Mouse (Mus musculus): ENCODE measurements around the gene Atp1a2. TPM values are rescaled to one million over a fixed set of nuclear protein-coding genes. Genes with fewer than 3 reads are reported as not detected.

Atp1a2 gene
- total RNA-seq, 1 experiment, result 0.31 TPM

DNA sequence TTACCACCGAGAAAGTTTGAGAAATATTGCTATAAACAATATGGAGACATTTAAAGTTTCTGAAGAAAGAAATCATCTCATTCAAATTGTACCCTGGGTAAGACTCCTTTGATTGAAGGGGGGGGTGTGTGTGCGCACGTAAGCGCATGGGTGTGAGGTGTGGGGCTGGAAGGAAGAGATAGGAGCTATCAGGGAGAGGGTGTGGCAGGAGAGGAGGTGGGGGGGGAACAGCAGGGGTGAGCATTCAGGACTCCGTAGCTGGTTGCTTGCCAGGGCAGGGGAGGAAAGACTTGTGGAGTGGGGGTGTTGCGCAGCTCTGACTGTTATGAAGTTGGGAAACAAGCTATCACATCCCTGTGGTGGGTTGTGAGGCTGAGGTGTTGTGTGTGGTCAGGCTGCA is 6.6 kb upstream of the Atp1a2 start:
- Histone ChIP-seq H3K9ac (ENCODE audit: insufficient read depth, low read depth, low read length, poor library complexity, severe bottlenecking) (no peak overlapping the region), H3K4me1 (ENCODE audit: control insufficient read depth in 2 of 2, insufficient read depth in 2 of 2, low read length in 2 of 2, poor library complexity in 1 of 2) (peaks cover 3 to 27% of the 10 kb centered on the region in 2 experiments; a peak in 2 of 4 replicates), H3K27ac (ENCODE audit: insufficient read depth, low read depth, low read length, poor library complexity, severe bottlenecking) (no peak overlapping the region), H3K9me3 (ENCODE audit: control insufficient read depth, insufficient read depth, low read depth, low read length) (no peaks in the 10 kb centered on the region), H3K36me3 (ENCODE audit: control insufficient read depth, insufficient read depth, low read length, poor library complexity, severe bottlenecking) (no peaks in the 10 kb centered on the region), H3K4me3 (ENCODE audit: insufficient read depth in 1 of 2, low read depth in 1 of 2, low read length in 2 of 2, poor library complexity in 1 of 2, severe bottlenecking in 1 of 2) (no peak overlapping the region)
- no peak for TF ChIP-seq CHD2 (IDR thresholded peaks at IDR 0.05; ENCODE audit: low read depth, low read length)
- TF ChIP-seq MAFK (IDR thresholded peaks at IDR 0.05; ENCODE audit: insufficient read depth, low read depth, low read length), result no peak
- no peak for TF ChIP-seq ZNF384 (IDR thresholded peaks at IDR 0.05; ENCODE audit: low read depth, low read length)
- no peak for TF ChIP-seq ZC3H11A (IDR thresholded peaks at IDR 0.05; ENCODE audit: borderline replicate concordance, low read depth, low read length)
- no peak for TF ChIP-seq HCFC1 (IDR thresholded peaks at IDR 0.05; ENCODE audit: borderline replicate concordance, insufficient read depth, low read length)
- DNase-seq (ENCODE audit: low read depth, low spot score), result no peak
- in situ Hi-C loops (cut with MboI; ENCODE audit: low sequenced_read_pairs in 2 of 2, unreplicated experiment in 2 of 2), result no loop called here

DNA sequence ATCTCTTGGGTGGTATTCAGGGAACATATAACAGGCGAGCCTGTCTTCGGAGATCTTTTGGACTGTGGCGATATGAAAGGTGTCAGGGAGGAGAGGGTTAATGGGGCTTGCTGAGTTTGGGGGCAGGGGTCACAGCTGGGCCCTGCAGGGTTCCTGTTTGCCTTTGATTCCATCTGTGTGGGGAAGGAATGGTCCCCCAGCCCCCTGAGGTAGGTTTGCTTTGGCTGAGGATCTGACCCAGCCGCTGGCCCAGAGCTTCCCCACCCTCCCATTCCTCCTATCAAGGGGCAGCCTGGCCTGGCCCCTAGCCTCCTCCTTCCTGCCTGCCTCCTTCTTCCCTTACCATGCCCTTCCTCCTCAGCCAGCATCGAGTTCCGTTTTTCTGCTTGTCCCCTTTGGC is 5.0 kb upstream of the Atp1a2 start:
- TF ChIP-seq MAFK (IDR thresholded peaks at IDR 0.05; ENCODE audit: insufficient read depth, low read depth, low read length), result no peak
- TF ChIP-seq ZC3H11A (IDR thresholded peaks at IDR 0.05; ENCODE audit: borderline replicate concordance, low read depth, low read length), result no peak
- TF ChIP-seq HCFC1 (IDR thresholded peaks at IDR 0.05; ENCODE audit: borderline replicate concordance, insufficient read depth, low read length), result no peak
- no peak for TF ChIP-seq CHD2 (IDR thresholded peaks at IDR 0.05; ENCODE audit: low read depth, low read length)
- TF ChIP-seq ZNF384 (IDR thresholded peaks at IDR 0.05; ENCODE audit: low read depth, low read length), result no peak
- no peaks in the 10 kb centered on the region for H3K36me3 ChIP-seq (ENCODE audit: control insufficient read depth, insufficient read depth, low read length, poor library complexity, severe bottlenecking)
- no peak overlapping the region for H3K9ac ChIP-seq (ENCODE audit: insufficient read depth, low read depth, low read length, poor library complexity, severe bottlenecking)
- H3K4me1 ChIP-seq (ENCODE audit: control insufficient read depth in 2 of 2, insufficient read depth in 2 of 2, low read length in 2 of 2, poor library complexity in 1 of 2), result peaks cover 5 to 27% of the 10 kb centered on the region in 2 experiments; a peak in 3 of 4 replicates
- H3K9me3 ChIP-seq (ENCODE audit: control insufficient read depth, insufficient read depth, low read depth, low read length), result no peaks in the 10 kb centered on the region
- no peak for DNase-seq (ENCODE audit: low read depth, low spot score)
- in situ Hi-C loops (cut with MboI; ENCODE audit: low sequenced_read_pairs in 2 of 2, unreplicated experiment in 2 of 2), result no loop called here
- H3K4me3 ChIP-seq (ENCODE audit: insufficient read depth in 1 of 2, low read depth in 1 of 2, low read length in 2 of 2, poor library complexity in 1 of 2, severe bottlenecking in 1 of 2), result no peak overlapping the region
- no peak overlapping the region for H3K27ac ChIP-seq (ENCODE audit: insufficient read depth, low read depth, low read length, poor library complexity, severe bottlenecking)

DNA sequence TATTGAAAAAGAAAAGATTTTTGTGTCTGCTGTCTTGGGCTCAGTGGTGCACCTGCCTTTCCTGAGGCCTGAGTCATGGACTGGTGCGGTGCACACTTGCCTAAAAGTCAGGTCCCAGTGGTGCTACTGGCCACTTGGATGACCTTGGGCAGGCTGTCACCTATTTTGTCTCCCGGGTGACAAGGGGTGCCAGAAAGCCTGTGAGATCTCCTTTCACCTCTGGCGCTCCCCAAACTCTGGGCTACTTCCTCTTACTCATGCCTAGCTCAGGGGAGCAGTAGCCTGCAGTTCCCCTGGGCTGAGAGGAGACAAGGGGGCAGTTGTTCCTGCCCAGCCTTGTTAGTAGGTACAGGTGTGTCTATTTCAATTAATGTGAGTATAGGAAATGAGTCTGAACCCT is 4.4 kb upstream of the Atp1a2 start:
- Histone ChIP-seq H3K4me3 (ENCODE audit: insufficient read depth in 1 of 2, low read depth in 1 of 2, low read length in 2 of 2, poor library complexity in 1 of 2, severe bottlenecking in 1 of 2) (no peak overlapping the region), H3K9me3 (ENCODE audit: control insufficient read depth, insufficient read depth, low read depth, low read length) (no peaks in the 10 kb centered on the region), H3K9ac (ENCODE audit: insufficient read depth, low read depth, low read length, poor library complexity, severe bottlenecking) (no peak overlapping the region), H3K4me1 (ENCODE audit: control insufficient read depth in 2 of 2, insufficient read depth in 2 of 2, low read length in 2 of 2, poor library complexity in 1 of 2) (peaks cover 5 to 29% of the 10 kb centered on the region in 2 experiments; a peak in 3 of 4 replicates), H3K27ac (ENCODE audit: insufficient read depth, low read depth, low read length, poor library complexity, severe bottlenecking) (no peak overlapping the region), H3K36me3 (ENCODE audit: control insufficient read depth, insufficient read depth, low read length, poor library complexity, severe bottlenecking) (no peaks in the 10 kb centered on the region)
- TF ChIP-seq MAFK (IDR thresholded peaks at IDR 0.05; ENCODE audit: insufficient read depth, low read depth, low read length) (no peak), ZC3H11A (IDR thresholded peaks at IDR 0.05; ENCODE audit: borderline replicate concordance, low read depth, low read length) (no peak), CHD2 (IDR thresholded peaks at IDR 0.05; ENCODE audit: low read depth, low read length) (no peak), ZNF384 (IDR thresholded peaks at IDR 0.05; ENCODE audit: low read depth, low read length) (no peak), HCFC1 (IDR thresholded peaks at IDR 0.05; ENCODE audit: borderline replicate concordance, insufficient read depth, low read length) (no peak)
- in situ Hi-C loops (cut with MboI; ENCODE audit: low sequenced_read_pairs in 2 of 2, unreplicated experiment in 2 of 2), result no loop called here
- DNase-seq (ENCODE audit: low read depth, low spot score), result no peak

DNA sequence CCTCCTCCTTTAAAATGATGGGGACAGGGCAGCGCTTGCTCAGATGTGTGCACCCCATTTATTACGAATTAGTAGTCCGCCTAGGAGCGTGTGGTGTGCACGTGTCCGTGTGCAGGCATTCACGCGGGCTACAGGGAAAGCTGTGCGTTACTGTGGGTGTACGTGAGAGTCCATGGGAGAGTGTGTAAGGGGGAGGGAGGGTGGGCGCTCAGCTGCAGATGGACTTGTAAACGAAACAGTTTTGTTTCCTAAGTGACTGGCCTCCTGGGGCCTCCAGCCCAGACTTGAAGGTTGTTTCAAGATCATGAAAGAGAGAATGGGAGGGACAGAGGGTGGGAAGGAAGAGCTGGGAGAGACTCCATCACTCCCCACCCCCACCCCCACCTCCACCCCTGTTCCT is 3.3 kb upstream of the Atp1a2 start:
- peak overlapping the region; percentile 29 to 30; a peak in 1 of 4 replicates for H3K4me3 ChIP-seq (ENCODE audit: insufficient read depth in 1 of 2, low read depth in 1 of 2, low read length in 2 of 2, poor library complexity in 1 of 2, severe bottlenecking in 1 of 2)
- TF ChIP-seq MAFK (IDR thresholded peaks at IDR 0.05; ENCODE audit: insufficient read depth, low read depth, low read length) (no peak), ZNF384 (IDR thresholded peaks at IDR 0.05; ENCODE audit: low read depth, low read length) (no peak)
- no peaks in the 10 kb centered on the region for H3K9me3 ChIP-seq (ENCODE audit: control insufficient read depth, insufficient read depth, low read depth, low read length)
- no peak overlapping the region for H3K27ac ChIP-seq (ENCODE audit: insufficient read depth, low read depth, low read length, poor library complexity, severe bottlenecking)
- peaks cover 5 to 29% of the 10 kb centered on the region in 2 experiments; a peak in 3 of 4 replicates for H3K4me1 ChIP-seq (ENCODE audit: control insufficient read depth in 2 of 2, insufficient read depth in 2 of 2, low read length in 2 of 2, poor library complexity in 1 of 2)
- DNase-seq (ENCODE audit: low read depth, low spot score), result no peak
- in situ Hi-C loops (cut with MboI; ENCODE audit: low sequenced_read_pairs in 2 of 2, unreplicated experiment in 2 of 2), result no loop called here
- no peak overlapping the region for H3K9ac ChIP-seq (ENCODE audit: insufficient read depth, low read depth, low read length, poor library complexity, severe bottlenecking)
- no peaks in the 10 kb centered on the region for H3K36me3 ChIP-seq (ENCODE audit: control insufficient read depth, insufficient read depth, low read length, poor library complexity, severe bottlenecking)

DNA sequence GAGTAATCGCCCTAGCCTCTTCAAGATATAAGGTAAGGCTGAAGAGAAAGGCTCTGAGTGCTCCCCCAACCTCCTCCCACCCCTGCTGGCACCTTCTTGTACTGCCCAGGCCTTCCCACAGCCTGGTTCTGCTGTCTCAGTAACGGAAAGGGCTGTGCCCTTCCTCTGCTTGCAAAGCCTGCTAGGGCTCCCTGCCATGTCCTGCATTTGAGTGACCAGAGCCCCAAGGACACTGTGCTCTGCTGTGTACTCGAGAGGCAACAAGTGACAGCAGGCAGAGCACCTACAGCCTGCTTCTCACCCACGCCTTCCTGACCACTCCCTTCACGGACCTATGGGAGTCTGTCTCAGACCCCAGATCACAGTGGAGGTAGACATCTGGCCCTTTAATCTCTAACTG is 2.4 kb upstream of the Atp1a2 start:
- no peaks in the 10 kb centered on the region for H3K9me3 ChIP-seq (ENCODE audit: control insufficient read depth, insufficient read depth, low read depth, low read length)
- no peak for DNase-seq (ENCODE audit: low read depth, low spot score)
- no peak overlapping the region for H3K9ac ChIP-seq (ENCODE audit: insufficient read depth, low read depth, low read length, poor library complexity, severe bottlenecking)
- no peaks in the 10 kb centered on the region for H3K36me3 ChIP-seq (ENCODE audit: control insufficient read depth, insufficient read depth, low read length, poor library complexity, severe bottlenecking)
- TF ChIP-seq CHD2 (IDR thresholded peaks at IDR 0.05; ENCODE audit: low read depth, low read length) (no peak), HCFC1 (IDR thresholded peaks at IDR 0.05; ENCODE audit: borderline replicate concordance, insufficient read depth, low read length) (no peak), ZC3H11A (IDR thresholded peaks at IDR 0.05; ENCODE audit: borderline replicate concordance, low read depth, low read length) (no peak)
- H3K4me3 ChIP-seq (ENCODE audit: insufficient read depth in 1 of 2, low read depth in 1 of 2, low read length in 2 of 2, poor library complexity in 1 of 2, severe bottlenecking in 1 of 2), result no peak overlapping the region
- H3K27ac ChIP-seq (ENCODE audit: insufficient read depth, low read depth, low read length, poor library complexity, severe bottlenecking), result no peak overlapping the region
- peaks cover 5 to 34% of the 10 kb centered on the region in 2 experiments; a peak in 3 of 4 replicates for H3K4me1 ChIP-seq (ENCODE audit: control insufficient read depth in 2 of 2, insufficient read depth in 2 of 2, low read length in 2 of 2, poor library complexity in 1 of 2)
- in situ Hi-C loops (cut with MboI; ENCODE audit: low sequenced_read_pairs in 2 of 2, unreplicated experiment in 2 of 2), result no loop called here

Data from ES-E14 (cell line).